Mouse (Mus musculus) kidney, adult 2 months (tissue): Measurements from ENCODE around the gene Ift57. TPM values are rescaled to one million over a fixed set of nuclear protein-coding genes. Genes with fewer than 3 reads are reported as not detected.

Experiments used
- DNase-seq: peaks from one replicate; pipeline ENCODE4 v3.0.0; 2021
- H3K27ac ChIP-seq: fragments of 200-500 bp; 2 replicates; pipeline ENCODE4 v1.5.1; 2012; ENCODE audit warnings: low read depth, low read length, control low read depth, inconsistent platforms; ENCODE audit not compliant: insufficient read depth
- H3K27me3 ChIP-seq: fragments of 200-500 bp; replicated peaks from 2 replicates; pipeline ENCODE4 v1.6.1; 2012; ENCODE audit warnings: mild to moderate bottlenecking, moderate library complexity, low read length, inconsistent platforms; ENCODE audit not compliant: control insufficient read depth, insufficient read depth
- H3K36me3 ChIP-seq: fragments of 200-500 bp; 2 replicates; pipeline ENCODE4 v1.6.1; 2012; ENCODE audit warnings: mild to moderate bottlenecking, moderate library complexity, low read length, inconsistent platforms; ENCODE audit not compliant: control insufficient read depth, insufficient read depth
- H3K4me1 ChIP-seq: fragments of 200-500 bp; 2 replicates; pipeline ENCODE4 v1.6.1; 2011; ENCODE audit warnings: low read length; ENCODE audit not compliant: control insufficient read depth, insufficient read depth
- H3K4me3 ChIP-seq: fragments of 200-500 bp; 2 replicates; pipeline ENCODE4 v1.5.1; 2011; ENCODE audit warnings: mild to moderate bottlenecking, low read depth, low read length, control low read depth; ENCODE audit not compliant: insufficient read depth
- CTCF ChIP-seq: fragments of 200-500 bp; conservative IDR thresholded peaks from 2 replicates; pipeline ENCODE4 v1.5.1; 2011; ENCODE audit warnings: low read depth, mild to moderate bottlenecking, control low read depth, low read length, moderate library complexity, mixed read lengths; ENCODE audit not compliant: insufficient read depth, insufficient read length
- POLR2A ChIP-seq: fragments of 200-500 bp; IDR thresholded peaks from one replicate; pipeline ENCODE4 v1.6.1; 2011; ENCODE audit warnings: low read depth, low read length, control low read depth
- WGBS: fragments of 180-500 bp; shearing (Covaris S2); methylation state at CpG from one replicate; pipeline ENCODE4 v1.1.7; 2018; 5-methylcytosine and 5-hydroxymethylcytosine counted together
- polyA plus RNA-seq: library from polyadenylated mRNA; depleted of rRNA; stranded (reverse); fragments of >200 nt; gene quantifications from 2 replicates; pipeline ENCODE4 v1.2.3, GENCODE M21; 2012

The Ift57 gene
- polyA plus RNA-seq, 1 experiment, result 11.7 TPM

GRCm38 (mm10) chr16:49802993-49803392 lies 104.0 kb downstream of the Ift57 start:
- no peak for DNase-seq
- H3K4me1 ChIP-seq, result no peaks in the 10 kb centered on the region
- TF ChIP-seq CTCF (no peak), POLR2A (no peak)
- H3K4me3 ChIP-seq, result no peak overlapping the region
- no peaks in the 10 kb centered on the region for H3K27me3 ChIP-seq
- H3K27ac ChIP-seq, result no peak overlapping the region
- WGBS, result 80% methylated on average over 2 of the region's 2 CpGs
- no peaks in the 10 kb centered on the region for H3K36me3 ChIP-seq

DNA sequence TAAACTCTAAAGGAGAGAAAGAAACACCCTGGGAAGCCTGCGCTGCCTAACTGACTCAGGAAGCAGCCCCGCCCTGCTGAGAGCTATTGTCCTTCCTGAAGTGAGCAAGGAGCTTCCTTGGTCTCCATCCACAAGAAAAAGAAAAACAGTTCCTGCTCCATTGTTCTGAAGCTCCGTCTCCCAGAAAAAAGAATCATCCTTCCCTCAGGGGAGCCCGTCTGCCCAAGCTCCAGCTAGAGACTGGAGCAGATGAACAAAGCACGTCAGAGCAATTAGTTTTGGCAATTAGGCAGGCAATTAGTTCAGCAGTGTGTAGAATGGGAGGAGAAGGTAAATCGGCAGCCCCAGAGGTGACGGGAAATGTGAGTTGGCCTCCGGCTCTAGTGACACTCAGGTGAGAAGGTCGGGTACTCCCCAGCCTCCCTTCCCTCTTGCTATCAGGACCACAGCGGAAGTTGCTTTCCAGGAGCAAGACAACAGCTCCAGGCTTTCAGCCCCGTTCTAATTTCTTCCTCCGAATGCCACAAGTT lies 105.0 kb downstream of the Ift57 start:
- no peak for TF ChIP-seq POLR2A
- TF ChIP-seq CTCF, result no peak
- DNase-seq, result peak; percentile 55
- WGBS, result 8% methylated on average over 12 of the region's 12 CpGs
- Histone ChIP-seq H3K4me3 (peak overlapping the region; percentile 31; the same call in 1 of the 2 replicates), H3K36me3 (no peaks in the 10 kb centered on the region), H3K27me3 (no peaks in the 10 kb centered on the region), H3K27ac (peak overlapping the region; percentile 53; the same call in 1 of the 2 replicates), H3K4me1 (no peaks in the 10 kb centered on the region)

DNA sequence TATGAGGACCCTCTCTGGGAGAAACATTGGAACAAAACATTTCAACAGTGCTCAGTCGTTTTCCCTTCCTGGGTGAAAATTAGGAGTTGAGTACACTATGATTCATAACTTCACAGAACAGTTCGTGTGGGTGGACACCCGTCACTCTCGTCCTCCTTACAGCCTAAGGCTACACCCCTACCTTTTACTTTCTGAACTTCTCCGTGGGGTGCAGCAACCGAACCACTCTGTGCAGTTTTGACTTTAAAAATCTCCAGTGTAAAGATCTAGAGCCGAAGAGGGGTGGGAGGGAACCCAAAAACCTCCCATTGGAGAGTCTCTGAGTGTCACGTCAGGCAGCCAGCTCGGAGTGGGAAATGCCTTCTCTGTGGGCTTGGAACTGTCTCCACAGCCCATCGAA lies 107.9 kb downstream of the Ift57 start:
- 86% methylated on average over 10 of the region's 10 CpGs for WGBS
- H3K27me3 ChIP-seq, result no peaks in the 10 kb centered on the region

DNA sequence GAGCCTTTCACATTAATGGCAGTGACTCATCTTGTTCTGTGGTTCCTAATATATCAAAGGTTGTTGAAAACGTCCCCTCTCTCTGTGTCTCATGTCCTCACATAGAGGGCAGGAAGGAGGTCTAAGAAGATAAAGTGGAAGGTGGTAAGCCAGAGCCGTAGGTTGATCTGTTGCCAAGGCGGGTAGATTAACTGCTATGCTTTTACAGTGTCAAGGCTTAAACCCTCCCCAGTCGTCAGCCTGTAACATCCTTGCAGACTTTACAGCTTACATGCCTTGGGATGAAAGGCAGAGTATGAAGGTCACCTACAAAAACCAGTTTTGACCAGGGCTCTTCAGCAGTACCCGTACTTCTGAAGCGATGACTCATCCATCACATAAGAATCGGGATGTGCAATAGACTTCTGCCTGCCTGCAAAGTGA lies 108.4 kb downstream of the Ift57 start:
- no peak overlapping the region for H3K27ac ChIP-seq
- H3K4me1 ChIP-seq, result no peaks in the 10 kb centered on the region
- 69% methylated on average over 7 of the region's 7 CpGs for WGBS
- H3K27me3 ChIP-seq, result no peaks in the 10 kb centered on the region
- H3K36me3 ChIP-seq, result no peaks in the 10 kb centered on the region
- no peak overlapping the region for H3K4me3 ChIP-seq
- DNase-seq, result no peak
- TF ChIP-seq CTCF (no peak), POLR2A (no peak)

More for the DNA sequence above, 107.9 kb downstream of the Ift57 start:
- H3K4me1 ChIP-seq, result no peaks in the 10 kb centered on the region
- no peaks in the 10 kb centered on the region for H3K36me3 ChIP-seq
- H3K27ac ChIP-seq, result no peak overlapping the region
- TF ChIP-seq POLR2A (no peak), CTCF (no peak)
- H3K4me3 ChIP-seq, result no peak overlapping the region
- no peak for DNase-seq

DNA sequence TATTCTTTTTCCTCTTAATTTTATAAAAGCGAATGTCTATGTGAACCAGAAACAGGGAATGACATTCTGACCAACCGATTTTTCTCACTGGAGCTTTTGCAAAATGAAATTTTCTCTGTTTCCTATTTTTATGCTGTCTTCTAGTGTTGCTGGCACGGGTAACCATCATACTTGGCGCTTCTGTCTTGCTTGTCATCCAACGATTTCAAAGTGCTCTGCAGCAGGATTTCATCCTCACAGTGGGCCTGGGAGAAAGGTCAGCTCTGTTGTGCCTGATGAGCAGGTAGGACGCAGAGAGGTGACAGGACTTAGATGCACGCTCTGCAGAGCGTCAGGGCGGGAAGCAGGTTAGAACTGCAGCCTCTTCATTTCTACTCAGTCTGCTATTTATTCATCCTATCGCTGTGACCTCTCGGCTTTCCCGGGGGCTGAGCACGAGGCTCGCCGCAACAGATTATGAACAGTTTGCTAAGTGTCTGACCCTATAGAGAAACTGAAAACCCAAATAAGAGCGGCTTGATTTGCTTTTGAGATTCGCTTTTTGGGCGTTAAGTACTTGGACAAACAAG lies 108.9 kb downstream of the Ift57 start:
- WGBS, result 89% methylated on average over 18 of the region's 18 CpGs
- Histone ChIP-seq H3K27ac (no peak overlapping the region), H3K27me3 (no peaks in the 10 kb centered on the region), H3K4me3 (no peak overlapping the region), H3K36me3 (no peaks in the 10 kb centered on the region), H3K4me1 (no peaks in the 10 kb centered on the region)
- no peak for DNase-seq
- TF ChIP-seq CTCF (no peak), POLR2A (no peak)

- Histone ChIP-seq H3K36me3 (no peaks in the 10 kb centered on the region), H3K27ac (no peak overlapping the region), H3K4me1 (peaks cover 4% of the 10 kb centered on the region; the same call in 1 of the 2 replicates), H3K4me3 (no peak overlapping the region), H3K27me3 (no peaks in the 10 kb centered on the region)
- TF ChIP-seq POLR2A, result no peak
- no peak for TF ChIP-seq CTCF
- no peak for DNase-seq
- 87% methylated on average over 2 of the region's 2 CpGs for WGBS
Measured at GRCm38 (mm10) chr16:49811897-49812296, 112.9 kb downstream of the Ift57 start.

GRCm38 (mm10) chr16:49812821-49813616 lies 114.0 kb downstream of the Ift57 start:
- no peaks in the 10 kb centered on the region for H3K27me3 ChIP-seq
- no peak for DNase-seq
- H3K4me1 ChIP-seq, result peaks cover 4% of the 10 kb centered on the region; the same call in 1 of the 2 replicates
- 84% methylated on average over 10 of the region's 10 CpGs for WGBS
- H3K36me3 ChIP-seq, result no peaks in the 10 kb centered on the region
- no peak for TF ChIP-seq POLR2A
- no peak for TF ChIP-seq CTCF
- no peak overlapping the region for H3K4me3 ChIP-seq
- H3K27ac ChIP-seq, result no peak overlapping the region
